Mouse (Mus musculus) kidney, postnatal 10 days (tissue): ENCODE measurements around the gene Eef1a2.
"Not testable (repeated sequence)": the region's sequence is repeated elsewhere in the genome, so short reads cannot be mapped to it uniquely, and the experiment has no call there.

Experiments used
- DNase-seq: peaks from one replicate; pipeline ENCODE4 v3.0.0; 2021; ENCODE audit warnings: mixed read lengths

The Eef1a2 gene

DNA sequence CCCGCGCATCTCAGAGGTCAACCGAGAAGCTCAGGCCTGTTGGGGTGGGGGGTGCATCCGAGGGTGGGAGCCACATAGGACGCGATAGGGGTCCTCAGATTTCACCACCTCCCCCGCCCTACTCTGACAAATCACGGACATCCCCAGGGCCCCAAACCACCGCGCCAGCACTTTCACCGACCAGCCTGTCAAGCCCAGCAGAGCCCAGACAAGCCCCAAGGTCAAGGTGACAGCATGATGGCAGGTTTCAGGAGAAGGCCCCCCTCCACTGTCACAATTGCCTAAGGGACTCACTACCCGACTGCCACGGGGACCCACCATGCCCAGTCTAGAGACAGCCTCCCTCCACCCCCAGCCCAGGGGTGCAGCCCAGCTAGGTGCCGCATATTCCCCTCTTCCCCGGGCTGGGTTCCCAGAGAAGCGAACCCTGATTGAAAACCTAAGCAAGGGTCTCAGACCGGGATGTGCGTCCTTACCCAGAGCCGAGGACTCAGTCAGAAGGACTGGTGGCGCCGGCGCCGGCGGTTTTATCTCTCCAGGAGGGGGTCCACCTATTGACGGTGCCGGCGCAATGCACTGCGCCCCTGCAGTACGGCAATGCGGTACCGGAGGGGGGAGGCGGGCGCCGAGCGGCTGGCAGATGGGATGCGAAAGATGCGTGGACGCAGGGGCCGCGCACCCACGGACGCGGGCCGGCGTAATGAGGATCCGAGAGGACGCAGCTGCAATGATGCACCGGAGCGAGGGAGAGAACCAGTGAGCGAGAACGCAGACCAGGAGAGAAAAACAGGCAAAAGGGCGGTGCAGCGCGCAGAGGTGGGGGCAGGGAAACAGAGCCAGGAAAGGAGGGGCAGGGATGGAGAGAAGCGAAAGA, at the start of gene Eef1a2:
TSS of gene Eef1a2 (minus strand) at position 767 of the 874 bp plus-strand sequence.
- DNase-seq, result no peak

DNA sequence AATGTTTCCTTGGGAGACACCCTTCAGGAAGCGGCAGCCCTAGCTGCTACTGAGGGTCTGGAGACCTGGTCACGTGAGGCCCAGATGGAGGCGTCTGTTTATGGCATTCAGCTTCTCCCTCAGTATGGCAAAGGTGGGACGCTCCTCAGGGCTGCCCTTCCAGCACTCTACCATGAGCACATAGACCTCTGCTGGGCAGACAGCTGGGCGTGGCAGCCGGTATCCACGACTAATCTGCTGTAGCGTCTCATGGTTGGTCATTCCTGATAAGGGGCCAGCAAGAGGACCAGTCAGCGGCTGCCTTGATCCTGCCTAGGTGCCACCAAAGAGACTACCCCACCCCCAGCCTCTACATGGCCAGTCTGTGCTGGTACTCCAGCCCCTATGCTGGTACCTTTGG, 49.3 kb upstream of the Eef1a2 start:
- DNase-seq, result no peak

DNA sequence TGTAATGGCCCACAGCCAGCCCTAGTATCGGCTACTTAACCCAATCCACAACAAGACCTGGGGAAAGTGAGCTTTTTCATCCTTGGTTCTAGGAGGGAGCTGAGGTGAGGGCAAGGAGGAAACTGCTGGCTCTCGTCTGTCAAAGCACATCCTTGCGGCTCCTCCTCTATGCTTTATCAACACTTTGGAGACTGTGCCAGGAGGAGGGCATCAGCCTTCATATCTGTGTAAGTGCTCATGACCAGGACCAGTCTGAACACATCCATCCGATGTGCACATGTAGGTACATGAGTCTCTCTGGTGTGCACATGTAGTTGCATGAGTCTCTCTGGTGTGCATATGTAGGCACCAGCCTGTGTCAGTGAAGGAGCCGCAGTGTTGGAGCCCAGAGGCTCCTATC, 48.9 kb upstream of the Eef1a2 start:
- DNase-seq, result no peak

DNA sequence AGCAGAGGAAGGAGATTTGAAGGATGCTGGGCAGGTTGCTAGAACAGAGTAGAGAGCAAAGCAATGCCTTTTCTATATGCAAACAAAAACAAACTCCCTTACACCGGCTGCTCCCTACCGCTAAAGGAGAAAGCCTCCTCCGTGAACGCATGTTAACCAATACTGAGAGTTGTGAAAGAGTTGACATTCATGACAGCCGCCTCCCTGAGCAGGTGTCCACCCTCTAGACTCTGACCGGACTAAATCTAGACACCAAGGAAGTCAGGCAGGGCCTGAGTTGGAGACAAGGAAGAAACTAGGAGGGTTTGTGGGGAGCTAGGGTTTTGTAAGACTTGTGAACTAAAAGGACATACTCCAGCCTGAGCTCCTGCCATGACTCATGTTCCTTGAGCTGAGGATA, 46.1 kb upstream of the Eef1a2 start:
- DNase-seq, result no peak

DNA sequence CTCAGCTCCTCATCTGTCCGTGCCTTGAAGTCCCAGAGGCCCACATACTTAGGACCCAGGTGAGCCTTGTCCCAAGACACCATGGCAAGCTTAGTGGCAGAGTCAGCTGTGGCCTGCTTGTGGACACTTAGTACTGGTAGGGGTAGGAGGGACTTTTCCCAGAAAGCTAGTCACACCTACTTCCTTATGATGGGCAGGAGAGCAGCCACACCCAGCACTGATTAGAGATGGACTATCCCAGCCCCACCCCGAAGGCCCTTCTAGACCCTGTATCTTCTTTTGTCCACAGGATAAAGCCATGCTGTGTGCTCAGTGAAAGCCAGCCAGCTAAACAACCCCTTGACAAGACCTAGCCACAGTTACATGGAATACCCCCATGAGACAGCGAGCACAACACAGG, 45.6 kb upstream of the Eef1a2 start, which contains the start of gene Ptk6:
TSS of gene Ptk6 (minus strand) at position 368 of the 400 bp plus-strand sequence.
- DNase-seq, result no peak

DNA sequence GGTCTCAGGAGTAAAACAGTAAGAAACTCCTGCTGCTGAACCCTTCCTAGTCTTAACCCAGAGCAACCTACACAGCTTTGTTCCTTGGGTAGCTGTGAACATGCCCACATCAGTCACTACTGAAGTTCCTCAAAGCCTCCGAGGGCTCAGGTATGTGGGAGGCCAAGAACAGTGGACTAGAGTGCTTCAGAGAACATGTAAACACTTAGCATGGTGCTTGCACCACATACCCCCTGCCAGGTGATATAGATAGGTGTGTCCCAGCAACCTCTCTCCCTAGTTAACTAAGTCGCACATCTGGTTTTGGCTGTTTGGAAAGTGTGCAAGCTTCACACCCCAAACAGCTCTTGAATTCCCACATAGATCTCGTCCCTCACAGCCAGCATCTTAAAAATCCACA, 44.8 kb upstream of the Eef1a2 start:
- no peak for DNase-seq

DNA sequence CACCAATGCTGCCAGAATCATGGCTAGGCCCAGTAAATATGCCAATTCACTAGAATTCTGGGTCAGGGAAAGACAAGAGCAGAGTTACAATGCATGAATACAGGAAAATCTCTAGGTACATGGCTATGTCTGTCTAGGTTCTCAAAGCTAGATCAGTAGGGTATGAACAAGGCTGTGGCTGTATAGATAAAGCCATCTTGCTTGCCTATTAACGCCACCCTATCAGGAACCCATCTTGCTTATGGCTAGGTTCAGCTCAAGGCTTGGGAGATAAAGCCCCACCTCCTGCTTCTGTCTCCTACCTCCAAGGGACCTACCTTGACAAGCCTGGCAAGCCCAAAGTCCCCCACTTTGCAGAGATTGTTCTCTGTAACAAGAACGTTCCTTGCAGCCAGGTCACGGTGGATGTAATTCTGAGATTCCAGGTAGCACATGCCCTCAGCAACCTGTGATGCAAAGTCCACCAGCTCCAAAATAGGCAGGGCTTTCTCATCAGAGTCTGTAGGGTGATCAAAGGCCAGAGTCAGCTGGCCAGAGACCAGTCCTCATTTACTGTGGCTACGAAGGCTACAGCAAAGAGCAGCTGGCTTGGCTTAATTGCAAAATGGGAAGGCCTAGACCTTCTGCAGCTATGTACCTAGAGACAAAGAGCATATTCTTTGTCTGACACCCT, 40.0 kb upstream of the Eef1a2 start:
- DNase-seq, result no peak

DNA sequence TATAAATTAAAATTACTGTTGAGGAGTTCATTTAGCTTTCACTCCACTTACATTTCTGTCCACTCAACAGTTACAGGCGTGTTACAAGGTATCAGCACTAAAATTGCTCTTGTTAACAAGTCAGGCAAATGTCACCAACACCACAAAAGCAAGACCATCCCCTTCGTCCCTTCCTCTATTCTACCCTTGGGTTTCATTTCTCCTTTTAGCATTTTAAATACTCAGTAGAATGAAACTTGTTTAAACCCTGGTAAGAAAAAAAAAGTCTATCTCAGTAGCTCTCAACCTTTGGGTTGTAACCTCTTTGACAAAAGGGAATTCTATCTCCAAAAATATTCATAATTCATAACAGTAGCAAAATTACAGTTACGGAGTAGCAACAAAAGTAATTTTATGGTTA, 36.2 kb upstream of the Eef1a2 start:
- DNase-seq, result no peak

DNA sequence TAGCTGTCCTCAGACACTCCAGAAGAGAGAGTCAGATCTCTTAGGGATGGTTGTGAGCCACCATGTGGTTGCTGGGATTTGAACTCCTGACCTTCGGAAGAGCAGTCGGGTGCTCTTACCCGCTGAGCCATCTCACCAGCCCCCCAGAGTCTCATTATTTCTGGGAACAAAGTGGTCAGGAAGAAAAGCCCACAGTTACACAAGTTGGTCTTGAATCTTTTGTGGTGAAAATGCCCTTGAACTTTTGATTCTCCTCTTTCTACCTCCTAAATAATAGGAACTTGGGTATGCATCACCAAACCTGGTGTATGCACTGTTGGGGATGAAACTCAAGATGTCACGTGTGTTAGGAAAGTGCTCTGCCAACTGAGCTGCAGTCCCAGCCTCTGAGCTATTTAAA, 35.1 kb upstream of the Eef1a2 start:
- no peak for DNase-seq

DNA sequence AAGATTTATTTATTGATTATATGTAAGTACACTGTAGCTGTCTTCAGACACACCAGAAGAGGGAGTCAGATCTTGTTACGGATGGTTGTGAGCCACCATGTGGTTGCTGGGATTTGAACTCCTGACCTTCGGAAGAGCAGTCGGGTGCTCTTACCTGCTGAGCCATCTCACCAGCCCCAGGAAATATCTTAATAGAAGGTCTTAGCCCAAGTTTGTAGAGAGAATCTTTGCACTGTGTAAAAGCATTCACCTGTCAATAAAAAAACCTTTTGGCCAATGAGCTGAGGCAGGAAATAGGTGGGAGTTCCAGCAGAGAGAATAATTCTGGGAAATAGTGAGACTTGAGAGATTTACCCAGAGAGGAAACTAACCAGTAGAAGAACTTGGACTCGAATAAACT, 34.6 kb upstream of the Eef1a2 start:
- DNase-seq, result not testable (repeated sequence)

DNA sequence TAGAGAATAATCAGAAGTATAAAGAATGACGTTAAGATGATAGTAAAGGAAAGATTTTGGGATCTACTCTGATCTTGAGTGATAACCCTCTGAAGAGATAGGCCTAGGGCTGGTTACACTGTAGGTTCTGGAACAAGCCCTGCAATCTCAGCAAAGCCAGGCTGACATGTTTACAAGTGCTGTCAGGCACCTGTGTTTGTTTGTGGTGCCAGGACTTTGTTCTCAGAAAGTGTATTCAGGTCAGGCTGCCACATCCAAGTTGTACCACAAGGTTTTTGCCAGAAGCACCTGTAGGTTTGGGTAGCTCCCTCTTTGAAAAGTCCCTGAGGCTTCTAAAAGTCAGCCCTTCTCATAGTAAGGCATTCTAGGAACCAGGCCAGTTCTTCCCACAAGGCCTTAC, 32.5 kb upstream of the Eef1a2 start:
- DNase-seq, result no peak

DNA sequence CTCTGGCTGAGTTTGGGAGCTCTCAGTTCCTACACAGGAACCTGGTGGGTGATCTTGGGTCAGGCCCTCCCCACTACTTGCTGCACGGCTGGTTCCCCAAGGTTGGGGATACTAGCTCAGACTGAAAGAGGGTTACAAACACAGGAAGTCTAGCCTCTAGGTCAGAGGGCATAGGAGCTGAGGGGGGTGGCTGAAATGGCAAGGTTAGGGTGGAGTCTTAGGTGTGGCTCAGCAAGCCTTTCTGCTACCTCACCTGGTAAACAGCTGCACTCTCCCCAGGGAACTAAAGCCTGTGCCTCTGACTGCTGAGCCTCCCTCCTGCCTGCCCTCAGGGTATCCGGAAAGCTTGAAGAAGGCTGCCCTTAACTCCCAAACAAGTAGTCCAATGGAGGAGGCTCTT, 31.9 kb upstream of the Eef1a2 start:
- peak; percentile 17 for DNase-seq

DNA sequence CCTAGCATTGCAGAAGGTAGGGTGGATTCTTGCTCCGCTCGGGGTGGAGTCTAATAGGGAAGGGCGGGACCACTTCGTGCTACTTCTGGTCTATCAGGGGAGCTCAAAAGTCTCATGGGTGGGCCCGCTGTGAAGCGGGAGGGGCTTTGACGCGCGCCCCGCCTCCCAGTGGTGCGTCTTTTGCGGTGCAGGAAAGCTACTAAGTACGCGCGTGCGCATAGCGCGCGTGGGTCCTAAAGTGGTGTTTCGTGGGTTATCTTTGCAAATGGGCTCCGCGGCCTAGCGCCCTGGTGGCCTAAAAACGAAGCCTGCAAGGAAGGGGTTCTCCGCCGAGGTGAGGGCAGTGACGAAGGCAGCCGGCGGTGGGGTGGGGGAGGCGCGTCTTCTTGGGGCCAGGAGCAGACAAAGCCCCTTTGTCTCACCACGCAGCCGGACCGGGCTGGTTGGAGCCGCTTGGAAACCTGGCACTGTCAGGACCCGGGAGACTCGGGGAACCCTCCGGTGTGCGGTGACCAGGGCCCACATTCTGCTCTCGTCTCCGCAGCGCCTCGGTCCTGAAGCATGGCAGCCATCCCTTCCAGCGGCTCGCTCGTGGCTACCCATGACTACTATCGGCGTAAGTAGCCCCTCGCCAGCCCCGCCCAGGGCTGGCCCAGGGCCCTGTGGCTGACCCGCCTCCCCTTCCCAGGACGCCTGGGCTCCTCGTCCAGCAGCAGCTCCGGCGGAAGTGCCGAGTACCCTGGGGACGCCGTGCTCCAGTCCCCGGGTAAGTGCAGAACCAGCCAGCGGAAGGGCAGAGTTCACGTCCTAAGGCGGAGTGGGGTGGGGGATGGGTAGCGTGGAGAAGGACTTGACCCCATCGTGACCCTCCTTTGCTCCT, 30.5 kb upstream of the Eef1a2 start, which contains the start of gene Ppdpf:
TSS of gene Ppdpf (plus strand) at position 127 of the 880 bp plus-strand sequence.
- peak; percentile 94 for DNase-seq

DNA sequence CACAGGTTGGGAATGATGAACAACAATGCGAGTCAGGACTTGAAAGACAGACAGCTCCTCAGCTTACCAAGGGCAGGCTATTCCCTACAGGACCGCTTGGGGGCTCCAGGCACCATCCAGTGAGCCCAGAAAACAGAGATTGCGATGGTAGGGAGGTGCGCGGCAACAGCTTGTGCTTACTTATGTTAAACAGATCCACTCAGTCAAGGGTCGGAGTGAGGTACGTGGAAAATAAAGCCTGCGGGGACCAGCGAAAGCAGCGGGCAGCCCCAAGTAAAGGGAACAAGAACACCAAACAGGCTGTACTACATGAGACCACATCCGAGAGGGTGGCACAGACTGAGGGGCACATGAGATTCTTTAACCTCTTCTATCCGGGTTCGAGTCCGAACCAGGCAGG, 29.8 kb upstream of the Eef1a2 start:
- peak; percentile 92 for DNase-seq

DNA sequence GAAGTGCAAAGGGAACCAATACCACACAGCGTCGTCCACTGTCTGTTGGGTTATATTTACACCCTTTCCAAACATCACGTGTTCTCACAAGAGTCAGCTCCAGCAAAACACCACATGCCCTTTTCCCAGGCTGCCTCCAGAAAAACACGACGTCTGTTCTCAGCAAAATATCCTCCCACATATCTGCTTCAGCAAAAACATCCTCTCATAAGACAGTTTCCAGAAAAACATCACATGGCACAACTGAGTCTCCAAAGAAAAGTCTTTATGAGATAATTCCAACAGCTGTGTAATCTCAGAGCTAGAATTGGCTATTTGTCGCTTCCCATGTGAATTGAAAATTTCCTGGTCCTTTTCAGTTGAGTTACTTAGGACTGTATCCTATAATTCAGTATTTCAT, 24.1 kb upstream of the Eef1a2 start:
- DNase-seq, result no peak

DNA sequence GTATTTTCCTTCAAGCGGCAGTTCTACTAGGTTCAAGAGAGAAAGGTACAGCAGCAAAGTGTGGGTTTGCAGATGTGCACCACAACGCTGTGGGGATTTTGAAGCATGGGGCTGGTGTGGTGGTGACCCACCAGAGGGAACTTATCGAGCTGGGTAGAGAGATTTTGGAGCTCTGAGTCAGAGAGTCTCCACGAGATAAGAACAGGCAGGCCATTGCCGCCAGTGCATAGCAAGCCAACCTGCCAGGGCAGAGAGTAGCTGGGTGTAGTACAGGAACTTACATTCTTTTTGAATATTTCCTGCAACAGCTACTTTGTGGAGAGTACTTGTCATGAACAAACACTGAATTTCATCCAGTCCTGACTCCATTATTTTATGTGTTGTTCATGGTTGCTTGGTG, 21.7 kb upstream of the Eef1a2 start:
- no peak for DNase-seq

DNA sequence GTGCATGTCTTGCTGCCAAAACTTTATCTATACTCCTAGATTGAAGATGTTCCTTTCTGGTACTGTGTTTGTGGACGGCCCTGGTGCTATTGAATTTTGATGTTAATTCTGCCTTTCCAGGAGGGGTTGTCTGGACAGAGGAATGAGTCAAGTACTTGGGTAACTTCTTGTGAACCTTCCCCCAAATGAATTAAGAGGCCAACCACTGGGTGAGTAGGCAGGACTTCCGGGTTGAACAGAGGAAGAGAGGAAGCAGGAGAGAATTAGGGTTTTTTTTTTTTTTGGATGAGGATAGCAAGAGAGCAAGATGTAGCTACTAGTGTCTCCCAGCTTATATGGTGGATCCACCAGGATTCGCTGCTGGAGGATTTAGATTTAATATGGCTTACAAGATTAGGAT, 21.2 kb upstream of the Eef1a2 start:
- no peak for DNase-seq

DNA sequence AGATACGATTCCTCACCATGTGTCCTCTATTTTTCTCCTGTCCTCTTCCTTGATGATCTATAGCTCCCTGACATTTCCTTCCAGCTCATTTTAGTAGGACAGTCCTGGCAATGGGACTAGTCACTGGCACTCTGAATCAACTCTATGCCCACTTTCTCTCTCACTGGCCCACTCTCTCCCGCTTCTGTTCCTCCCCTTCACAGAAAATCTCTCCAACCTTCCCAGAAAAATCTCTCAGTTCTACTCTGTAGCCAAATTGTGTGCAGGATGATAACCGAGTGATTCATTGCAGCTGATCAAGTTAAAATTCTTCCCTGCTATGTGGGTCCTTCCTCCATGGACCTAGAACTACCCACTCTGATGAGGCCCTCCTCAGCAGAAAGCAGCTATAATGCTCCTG, 17.8 kb upstream of the Eef1a2 start:
- no peak for DNase-seq

DNA sequence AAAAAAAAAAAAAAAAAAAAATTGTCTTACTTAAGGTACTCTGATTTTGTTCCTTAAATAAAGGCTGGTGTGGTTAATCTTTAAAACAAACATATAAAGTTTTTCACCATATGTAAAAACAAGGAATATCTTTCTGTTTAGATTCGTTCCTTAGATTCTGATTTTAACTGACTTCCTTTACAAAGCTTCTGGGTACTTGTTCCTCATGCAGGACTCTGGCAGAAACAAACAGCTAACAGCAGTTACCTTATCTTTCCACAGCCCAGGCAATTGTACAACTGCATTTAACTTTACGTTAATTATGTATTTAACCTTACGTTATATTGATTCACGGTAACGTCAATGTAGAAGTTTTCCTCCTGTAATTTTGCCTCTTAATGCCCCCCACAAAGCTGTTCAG, 9.7 kb upstream of the Eef1a2 start:
- DNase-seq, result no peak

DNA sequence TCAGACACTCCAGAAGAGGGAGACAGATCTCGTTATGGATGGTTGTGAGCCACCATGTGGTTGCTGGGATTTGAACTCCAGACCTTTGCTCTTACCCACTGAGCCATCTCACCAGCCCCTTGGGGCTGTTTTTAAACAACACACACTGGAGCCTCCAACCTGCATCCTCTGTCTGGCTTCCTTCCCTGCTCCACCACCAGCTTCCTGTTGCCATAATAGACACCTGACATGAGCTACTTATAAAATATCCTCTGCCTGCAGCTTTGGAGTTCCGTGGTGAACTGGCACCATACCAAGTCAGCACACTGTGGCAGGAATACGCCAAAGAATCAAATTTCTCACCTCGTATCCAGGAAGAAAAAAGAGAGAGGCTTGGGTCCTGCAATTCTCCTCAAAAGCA, 4.0 kb upstream of the Eef1a2 start:
- DNase-seq, result no peak

DNA sequence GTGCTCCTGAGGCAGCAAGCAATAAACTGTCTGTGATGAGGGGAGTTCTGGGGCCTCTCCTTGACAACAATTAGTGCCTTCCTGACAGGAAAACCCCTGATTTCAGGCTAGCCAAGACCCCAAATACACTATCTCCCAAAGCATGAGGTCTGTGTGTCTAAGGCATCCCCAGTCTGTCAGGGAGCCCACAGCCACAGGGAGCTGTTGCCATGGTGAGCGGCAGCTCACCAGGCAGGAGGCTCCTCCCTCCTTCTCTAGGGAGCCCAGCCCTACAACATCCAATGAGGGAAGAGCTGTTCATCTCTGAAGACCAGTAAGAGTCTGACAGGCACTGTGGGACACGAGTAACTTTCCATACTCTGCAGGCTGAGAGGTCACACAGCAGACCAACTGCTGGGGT, 3.0 kb upstream of the Eef1a2 start:
- DNase-seq, result no peak

DNA sequence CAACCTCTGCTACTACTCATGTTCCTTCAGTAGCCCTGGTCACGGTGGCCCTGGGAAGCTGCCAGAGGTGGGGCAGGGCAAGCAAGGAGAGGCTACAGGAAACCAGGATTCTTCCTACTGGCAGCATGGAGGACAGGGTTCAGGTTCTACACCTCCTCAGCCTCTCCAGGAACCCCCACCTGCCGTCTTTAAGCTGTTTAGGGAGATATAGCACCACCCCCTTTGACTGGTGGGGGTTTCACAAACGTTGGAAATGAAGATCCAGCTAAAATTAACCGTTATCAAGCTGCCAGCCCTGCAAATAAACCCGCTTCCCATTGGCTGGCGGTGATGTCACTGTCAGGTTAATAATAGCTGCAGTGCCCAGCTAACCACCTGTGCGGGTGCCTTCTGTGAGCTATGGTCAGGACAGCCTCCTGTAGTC, 2.3 kb upstream of the Eef1a2 start:
- DNase-seq, result no peak

DNA sequence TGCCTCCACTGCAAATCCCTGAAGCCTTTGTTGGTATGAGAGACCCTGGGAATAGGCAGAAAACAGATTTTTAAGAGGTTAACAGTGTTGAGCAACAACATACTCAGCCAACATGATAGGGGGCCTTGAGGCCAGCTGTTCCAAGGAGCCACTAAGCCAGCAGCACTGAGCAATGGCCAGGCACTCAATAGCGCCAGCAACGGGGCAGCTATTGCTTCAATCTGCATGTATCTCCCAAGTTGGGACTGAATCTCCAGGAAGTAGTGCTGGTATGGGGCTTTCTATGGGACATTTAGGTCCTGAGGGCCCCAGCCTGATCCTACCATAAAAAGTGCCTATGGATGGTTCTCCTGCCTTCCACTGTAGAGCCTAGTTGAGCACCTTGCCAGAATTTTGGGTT, 1.7 kb upstream of the Eef1a2 start:
- no peak for DNase-seq
